Mouse (Mus musculus): ENCODE measurements around the gene Rpl6. TPM values are rescaled to one million over a fixed set of nuclear protein-coding genes. Genes with fewer than 3 reads are reported as not detected.

Rpl6 gene
- total RNA-seq (2015) (1,545 and 1,566 TPM in 2 replicates), total RNA-seq (2017) (945 and 954 TPM in 2 replicates)

DNA sequence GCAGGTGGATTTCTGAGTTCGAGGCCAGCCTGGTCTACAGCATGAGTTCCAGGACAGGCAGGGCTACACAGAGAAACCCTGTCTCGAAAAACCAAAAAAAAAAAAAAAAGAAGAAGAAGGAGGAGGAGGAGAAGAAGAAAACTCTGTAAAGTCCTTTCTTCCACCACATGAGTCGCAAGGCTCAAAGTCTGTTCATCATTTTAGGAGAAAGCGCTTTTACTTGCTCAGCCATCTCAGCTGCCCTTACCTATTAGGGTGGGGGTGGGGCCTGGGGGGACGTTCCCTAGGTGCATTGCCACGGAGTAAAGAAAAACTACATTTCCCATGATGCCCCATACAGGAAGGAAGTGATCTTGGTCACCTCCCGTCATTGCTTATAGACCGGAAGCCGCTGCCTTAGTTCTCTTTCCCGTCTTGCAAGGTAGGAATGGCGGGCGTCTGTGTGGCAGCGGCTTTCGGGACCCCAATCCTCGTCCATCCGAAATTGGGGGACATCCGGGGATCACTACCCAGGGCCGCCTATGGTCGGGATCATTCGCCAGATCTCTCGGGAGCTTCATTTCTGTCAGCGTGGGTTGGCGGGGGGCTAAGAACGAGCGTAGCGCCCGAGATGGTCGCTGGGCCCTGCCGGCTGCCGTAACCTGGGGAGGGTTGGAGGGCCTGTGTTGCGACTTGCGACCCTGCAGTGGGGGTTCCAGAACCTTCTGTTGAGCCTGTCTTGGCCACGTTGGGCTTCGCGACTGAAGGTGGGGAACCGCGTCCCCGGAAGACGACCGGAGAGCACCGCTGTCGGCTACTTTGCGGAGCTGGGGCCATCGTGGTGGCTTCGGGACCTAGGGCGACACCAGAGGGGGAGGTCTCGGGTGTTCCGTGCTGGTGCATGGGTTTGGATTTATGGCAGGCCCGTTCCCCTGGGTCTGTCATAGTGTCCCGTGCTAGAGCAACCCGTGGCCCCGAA is at the start of gene Rpl6:
Rpl6 (plus strand) TSS at position 350 of the 958 bp plus-strand sequence.
- ATAC-seq (ENCODE audit: poor library complexity, severe bottlenecking), result peak; percentile 97

DNA sequence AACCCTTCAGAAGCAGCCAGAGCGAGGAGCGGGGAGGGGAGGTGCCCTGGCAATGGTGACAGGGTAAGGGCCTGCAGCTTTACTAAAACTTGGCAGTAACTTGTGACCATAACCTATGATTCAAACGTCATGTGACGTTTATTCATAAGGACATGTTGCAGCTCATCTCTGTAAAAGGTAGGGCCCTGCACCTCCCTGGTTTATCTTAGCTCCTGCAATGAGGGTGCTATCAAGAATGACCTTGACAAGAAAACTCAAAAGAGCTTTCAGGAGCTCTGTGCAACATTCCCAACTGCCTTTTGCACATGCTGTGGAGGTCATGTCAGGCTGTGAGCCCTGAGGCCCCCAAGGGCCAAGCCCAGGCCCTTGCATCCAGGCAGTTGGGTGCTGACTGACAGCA is 48.2 kb upstream of the Rpl6 start:
- ATAC-seq (ENCODE audit: poor library complexity, severe bottlenecking), result no peak

DNA sequence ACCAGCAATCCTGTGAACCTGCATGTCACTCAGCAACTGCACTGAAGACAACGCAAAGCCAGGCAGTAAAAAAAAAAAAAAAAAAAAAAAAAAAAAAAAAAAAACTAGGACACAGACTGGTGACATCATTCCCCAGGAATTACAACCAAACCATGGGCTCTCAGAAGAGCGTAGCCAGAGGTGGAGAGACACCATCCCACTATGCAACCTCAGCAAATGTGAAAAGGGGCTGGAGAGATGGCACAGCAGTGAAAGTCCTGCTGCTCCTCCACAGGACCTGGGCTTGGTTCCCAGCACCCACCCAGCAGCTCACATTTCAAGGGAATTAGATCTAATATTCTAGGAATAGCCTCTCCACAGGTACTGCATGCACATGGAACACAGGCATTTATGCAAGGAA is 47.3 kb upstream of the Rpl6 start:
- no peak for ATAC-seq (ENCODE audit: poor library complexity, severe bottlenecking)

DNA sequence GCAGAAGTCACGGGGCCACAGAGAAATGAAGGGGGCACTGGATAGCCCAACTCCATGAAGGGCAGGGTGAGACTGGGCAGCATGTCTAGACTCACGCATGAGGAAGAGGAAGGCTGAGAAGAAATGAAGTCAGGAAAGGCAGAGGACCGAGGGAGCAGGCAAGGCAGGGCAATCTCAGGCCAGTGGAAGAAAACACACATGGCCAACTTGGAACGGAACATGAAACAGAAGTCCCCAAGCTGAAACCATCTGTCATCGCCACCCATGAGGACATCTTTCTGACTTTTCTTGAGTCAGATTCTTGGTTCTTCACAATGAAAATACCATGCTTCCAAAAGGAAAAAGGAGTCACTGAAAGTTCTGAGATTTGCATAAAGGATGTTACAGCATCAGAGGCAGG is 46.8 kb upstream of the Rpl6 start:
- ATAC-seq (ENCODE audit: poor library complexity, severe bottlenecking), result no peak

DNA sequence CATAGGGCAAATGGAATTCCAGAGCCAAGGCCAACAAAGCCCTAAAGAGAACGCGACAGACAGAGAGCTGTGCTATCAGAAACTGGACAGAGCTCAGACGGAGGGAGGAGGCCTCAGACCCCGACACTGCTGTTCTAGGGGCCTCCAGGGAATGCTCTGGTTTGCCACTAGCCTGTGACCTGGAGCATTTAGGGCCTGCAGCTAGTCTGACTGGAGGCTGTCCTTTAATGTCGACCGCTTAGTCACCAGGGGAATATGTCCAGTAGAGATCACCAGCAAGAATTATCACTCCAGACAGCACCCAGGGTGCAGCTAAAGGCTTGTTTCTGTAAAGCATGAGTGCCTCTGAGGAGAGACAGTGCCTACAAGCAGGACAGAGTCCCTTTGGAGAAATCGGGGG is 45.3 kb upstream of the Rpl6 start:
- no peak for ATAC-seq (ENCODE audit: poor library complexity, severe bottlenecking)

DNA sequence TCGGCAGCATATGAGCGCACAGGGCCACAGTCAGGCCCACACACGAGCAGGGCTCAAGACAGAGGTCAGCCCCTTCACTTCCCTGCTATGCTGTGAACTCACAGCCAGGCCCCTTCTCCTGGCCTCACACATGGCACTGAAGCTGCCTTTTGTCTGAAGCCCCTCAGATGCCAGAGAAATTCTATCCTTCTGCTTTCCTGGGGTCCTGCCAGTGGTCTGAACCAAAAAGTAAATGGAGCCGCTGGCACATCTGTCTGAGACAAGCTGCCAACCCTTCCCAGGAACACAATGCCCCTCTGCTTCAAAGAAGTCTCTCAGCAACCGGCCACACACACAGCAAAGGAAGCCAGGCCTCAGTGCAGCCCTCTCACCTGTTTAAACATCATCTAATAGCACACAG is 42.0 kb upstream of the Rpl6 start:
- ATAC-seq (ENCODE audit: poor library complexity, severe bottlenecking), result no peak

DNA sequence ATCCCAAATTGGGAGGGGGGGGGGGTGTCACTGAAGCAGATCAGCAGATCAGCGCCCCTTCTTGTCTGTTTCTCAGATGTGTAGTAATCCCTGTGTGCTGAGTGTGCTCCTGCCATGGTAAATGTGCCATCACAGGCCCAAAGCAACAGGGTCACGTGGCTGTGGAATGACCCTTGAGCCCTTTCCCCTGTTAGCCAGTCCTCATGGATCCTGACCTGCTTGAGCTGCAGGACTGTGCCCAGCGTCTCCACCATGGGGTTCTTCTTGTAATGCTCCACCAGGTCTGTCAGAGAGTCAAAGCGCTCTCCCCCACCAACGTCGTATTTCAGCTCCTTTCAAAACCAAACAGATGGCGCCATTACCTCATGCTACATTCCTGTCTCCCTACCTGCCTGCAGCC is 41.4 kb upstream of the Rpl6 start:
- ATAC-seq (ENCODE audit: poor library complexity, severe bottlenecking), result no peak

DNA sequence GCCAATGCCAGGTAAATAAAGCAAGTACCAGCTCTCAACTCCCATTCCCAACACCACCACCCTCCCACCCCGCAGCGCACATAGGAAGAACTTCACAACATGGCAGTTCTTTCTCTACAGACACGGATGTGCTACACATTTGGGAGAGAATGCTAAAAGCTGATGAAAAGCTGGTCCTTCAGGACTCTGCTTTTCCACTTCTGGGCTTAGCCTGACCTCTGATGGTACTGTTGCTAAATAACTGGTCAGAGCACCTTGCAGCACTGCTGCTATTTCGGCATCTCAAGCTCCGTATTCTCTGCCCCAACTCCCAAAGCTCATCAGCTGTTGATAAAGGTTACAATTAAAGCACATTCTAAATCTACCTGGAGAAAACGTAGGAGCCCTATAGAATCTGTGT is 37.4 kb upstream of the Rpl6 start:
- no peak for ATAC-seq (ENCODE audit: poor library complexity, severe bottlenecking)

DNA sequence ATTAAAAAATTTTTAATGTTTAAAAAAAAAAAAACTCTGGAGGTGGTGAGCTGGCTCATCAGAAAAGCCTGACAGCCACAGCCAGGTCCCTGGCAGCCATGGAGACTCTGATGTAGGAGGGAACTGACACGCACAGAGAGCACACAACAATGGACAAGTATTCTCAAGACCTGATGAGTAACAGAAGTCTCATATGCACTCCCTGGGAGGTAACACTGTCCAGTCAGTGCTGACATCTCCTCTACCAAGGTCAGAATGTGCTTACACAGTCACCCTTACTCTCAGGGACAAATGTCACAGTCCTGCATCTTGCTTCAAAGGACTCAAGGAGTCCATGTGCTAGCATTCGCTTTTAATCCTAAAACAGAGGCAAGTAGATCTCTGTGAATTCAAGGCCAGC is 34.7 kb upstream of the Rpl6 start:
- no peak for ATAC-seq (ENCODE audit: poor library complexity, severe bottlenecking)

DNA sequence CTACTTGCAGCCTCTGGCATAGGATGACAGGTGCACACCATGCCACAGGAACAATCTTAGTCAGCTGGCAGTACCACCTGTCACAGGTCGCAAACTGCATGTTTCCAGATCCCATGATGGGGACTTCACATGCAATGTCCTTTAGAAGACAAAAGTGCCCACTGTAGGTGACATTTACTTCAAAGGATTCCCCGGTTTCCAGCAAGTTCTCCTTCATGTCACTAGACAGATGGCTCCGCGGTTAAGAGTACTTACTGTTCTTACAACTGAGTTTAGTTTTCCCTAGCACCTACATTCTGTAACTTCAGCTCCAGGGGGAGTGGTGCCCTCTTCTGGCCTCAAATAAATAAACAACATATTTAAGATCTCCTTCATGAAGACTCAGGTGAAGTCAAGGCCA is 31.4 kb upstream of the Rpl6 start:
- no peak for ATAC-seq (ENCODE audit: poor library complexity, severe bottlenecking)

DNA sequence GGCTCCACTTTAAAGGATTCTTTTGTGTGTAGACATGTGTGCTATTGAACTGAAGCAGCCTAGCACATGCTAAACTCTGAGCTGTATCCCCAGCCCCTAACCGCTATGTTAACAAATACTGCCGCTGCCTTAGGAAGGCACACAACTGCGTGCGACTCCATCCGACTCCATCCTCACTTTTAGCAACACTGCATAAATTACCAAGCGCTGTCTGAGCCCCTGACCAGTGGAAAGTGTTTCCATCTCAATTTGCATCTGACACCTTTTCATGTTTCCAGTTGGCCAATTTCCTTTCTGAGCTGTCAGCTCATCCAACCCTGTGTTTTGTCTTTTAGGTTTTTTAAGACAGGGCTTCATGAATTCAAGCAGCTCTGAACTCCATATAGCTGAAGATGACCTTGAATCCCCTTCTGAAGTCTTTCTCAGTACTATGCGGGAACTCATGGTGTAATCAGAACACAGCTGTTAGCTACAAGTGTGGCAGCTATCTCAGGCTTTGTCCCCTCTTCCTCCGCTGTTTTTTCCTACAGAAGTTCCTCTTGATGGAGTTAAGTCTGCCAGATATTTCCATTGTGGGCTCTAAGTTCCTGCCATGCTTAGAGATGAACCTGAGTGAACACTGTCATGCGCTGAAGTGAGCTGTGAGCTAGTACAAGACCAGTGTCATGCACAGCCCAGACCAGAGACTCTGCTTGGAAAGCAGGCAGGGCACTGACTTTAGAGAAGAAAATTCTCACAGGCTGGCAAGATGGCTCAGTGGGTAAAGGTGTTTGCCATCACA is 25.0 kb upstream of the Rpl6 start:
- ATAC-seq (ENCODE audit: poor library complexity, severe bottlenecking), result no peak

DNA sequence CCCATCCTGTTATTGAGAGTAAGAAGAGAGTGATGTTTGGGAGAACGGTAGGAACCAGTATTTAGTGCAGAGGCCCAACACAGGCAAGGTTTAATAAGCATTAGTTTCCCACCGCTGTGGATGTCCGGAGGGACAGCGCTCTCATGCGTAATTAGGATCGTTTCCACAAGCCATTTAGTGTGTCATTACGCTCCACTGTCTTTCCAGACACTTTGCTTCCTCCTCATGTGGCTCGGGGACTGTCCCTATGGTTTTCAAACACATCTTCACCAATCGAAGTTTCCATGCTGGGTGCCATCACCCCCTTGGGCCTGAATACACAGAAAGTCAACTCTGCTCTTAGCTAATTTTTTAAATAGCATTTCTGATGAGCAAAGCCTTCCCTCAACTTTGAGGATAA is 21.0 kb upstream of the Rpl6 start:
- no peak for ATAC-seq (ENCODE audit: poor library complexity, severe bottlenecking)

DNA sequence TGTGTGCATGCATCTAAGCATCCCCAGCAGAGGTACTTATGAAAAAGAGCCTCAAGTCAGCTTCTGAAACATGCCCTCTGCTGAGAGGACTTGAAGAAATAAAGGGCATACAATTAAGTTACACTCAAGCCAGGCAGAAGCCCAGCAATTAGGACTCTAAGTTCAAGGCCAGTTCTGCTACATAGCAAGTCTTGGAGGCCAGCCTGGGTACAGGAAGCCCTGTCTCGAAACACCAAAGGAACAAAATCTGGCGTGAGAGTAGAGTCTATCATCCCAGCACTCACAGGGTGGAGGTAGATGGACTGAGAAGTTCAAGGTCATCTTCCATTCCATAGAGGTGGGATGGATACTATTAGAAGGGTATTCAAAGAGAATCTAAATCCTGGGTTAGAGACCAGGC is 19.9 kb upstream of the Rpl6 start:
- no peak for ATAC-seq (ENCODE audit: poor library complexity, severe bottlenecking)

DNA sequence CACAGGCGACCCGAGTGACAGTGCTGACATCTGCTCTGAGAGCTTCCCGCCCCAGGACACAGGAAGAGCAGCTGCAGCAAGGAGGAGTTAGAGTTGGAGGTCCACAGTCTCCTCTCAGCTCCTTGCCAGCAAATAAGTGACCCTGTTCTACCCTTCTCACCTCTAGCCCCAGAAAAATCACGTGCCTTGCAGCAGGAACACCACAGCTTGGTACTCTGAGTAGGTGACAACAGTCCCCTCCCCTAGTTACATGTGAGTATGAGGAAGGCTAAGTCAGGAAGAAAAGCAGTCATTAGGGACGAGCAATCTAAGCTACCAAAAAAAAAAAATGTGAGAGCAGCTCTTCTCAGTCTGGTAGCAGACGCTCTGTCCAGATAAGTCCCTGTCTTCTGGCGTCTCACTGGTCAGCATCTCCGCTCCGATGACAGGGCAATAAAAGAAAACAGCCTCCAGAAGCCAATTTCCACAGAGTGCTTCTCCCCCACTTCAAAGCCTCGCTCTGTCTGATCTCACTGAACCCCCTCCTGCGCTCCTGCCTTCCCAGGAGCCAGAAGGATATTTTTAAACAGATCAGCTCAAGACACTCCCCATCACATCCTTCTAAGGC is 19.2 kb upstream of the Rpl6 start:
- ATAC-seq (ENCODE audit: poor library complexity, severe bottlenecking), result no peak

DNA sequence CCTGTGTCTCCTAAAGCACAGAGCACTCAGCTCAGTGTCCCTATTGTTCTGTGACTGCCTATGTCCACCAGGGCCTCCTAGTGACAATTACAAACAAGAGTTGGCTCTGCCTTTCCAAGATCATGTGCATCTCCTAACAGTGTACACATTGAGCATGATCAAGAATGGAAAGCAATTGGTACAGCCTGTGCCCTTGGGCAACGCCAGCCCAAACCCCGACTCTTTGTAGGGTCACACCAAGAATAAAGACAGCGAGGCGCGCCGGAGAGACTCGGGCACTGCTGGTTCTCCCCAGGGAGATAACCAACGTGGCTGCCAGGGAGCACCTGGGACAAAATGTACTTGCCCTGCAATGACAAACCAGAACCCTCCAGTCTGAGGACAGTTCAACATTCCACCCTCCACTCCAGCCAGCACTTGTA is 16.7 kb upstream of the Rpl6 start:
- ATAC-seq (ENCODE audit: poor library complexity, severe bottlenecking), result no peak

DNA sequence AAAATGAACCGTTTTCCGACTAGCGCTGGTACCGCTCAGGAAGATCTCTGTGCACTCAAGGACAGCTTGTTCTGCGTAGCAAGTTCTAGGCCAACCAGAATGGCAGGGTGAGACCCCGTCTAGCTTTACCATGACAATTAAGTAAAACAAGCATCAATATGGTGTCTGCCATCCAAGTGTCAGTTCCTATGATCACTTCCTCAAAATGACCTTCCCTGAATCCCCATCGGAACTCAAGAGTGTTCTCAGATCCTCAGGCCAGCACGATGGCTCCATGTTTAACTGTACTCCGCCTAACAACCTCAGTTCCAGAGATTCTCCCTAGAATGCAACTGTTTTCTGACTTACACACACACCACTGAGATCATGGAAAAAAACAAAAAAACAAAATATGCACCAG is 16.0 kb upstream of the Rpl6 start:
- 0 out of 2 replicates have a peak, but pooled peaks have one; percentile 20 for ATAC-seq (ENCODE audit: poor library complexity, severe bottlenecking)

DNA sequence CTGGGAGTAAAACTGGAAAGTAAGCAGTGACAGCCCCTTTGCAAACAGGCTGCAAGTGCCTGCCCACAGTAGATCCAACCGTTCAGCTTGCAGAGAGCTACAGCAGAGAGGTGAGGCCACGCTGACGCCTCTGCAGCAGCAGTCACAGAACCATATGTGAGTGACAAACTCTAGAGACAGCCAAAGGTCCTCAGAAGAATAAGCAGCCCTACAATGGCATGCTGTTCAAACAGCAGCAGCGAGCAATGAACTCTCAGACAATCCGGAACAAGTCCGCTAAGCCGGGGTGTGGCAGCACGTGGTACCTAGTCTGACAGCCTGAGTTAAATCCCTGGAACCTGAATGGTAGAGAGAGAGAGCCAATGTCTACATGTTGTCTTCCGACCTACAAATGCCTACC is 15.1 kb upstream of the Rpl6 start:
- no peak for ATAC-seq (ENCODE audit: poor library complexity, severe bottlenecking)

DNA sequence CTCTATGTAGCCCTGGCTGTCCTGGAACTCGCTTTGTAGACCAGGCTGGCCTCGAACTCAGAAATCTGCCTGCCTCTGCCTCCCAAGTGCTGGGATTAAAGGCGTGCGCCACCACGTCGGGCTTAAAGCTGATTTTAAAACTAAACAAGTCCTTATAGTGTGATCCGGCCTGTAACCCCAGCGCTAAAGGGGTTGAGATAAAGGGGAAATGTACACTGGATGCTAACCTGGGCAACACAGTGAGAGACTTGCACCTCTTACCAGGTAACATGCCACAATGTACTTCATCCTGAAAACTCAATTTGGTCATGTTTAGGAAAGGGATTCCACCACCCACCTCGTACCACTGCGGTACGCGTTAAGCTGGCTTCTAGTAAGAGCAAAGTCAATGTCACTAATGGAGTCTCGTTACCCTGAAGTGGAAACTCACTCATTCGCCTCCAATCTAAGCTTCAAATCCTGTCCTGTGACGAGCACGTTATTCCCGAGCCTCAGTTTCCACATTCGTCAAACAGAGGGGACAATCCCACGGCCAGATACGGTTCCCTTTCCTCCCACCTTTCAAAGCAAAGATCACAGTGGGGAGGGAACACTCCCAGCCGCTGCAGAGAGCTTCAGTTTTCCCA is 14.0 kb upstream of the Rpl6 start:
- no peak for ATAC-seq (ENCODE audit: poor library complexity, severe bottlenecking)

DNA sequence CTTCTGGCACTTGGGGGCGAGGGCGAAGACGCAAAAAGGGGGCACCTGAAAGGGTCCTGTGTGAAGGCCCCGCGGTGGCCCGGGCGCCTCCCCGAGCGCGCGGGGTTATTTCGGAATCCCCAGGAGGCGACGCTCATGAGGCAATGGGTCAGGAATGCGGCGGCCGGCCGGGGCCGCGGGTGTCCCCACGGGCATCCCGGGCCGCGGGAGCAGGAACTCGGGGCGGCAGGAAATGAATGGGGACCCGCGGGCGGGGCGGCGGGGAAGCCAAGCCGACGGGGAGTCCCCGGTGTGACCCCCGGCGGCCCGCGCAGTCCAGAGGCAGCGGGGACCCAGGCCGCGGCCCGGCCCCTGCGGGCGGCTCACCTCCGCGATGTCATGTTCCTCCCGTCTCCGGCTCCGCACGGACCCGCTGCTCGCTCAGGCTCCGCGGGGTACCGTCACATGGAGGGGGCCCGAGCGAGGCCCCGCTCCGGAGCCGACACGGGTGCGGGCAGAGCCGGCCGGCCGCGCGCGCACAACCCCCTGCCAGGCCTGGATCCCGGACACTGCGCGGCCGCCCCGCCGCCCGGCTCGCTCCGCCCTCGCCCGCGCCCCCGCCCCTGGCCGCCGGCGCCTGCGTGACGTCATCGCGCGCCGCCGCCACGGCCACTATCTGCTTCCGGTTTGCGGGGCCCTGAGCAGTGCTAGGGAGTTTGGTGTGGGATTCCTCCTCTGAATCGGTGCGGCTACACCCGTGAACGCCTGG is 13.3 kb upstream of the Rpl6 start, which contains the start of gene Ptpn11:
Ptpn11 (minus strand) TSS at position 562 of the 748 bp plus-strand sequence.
- ATAC-seq (ENCODE audit: poor library complexity, severe bottlenecking), result peak; percentile 91

DNA sequence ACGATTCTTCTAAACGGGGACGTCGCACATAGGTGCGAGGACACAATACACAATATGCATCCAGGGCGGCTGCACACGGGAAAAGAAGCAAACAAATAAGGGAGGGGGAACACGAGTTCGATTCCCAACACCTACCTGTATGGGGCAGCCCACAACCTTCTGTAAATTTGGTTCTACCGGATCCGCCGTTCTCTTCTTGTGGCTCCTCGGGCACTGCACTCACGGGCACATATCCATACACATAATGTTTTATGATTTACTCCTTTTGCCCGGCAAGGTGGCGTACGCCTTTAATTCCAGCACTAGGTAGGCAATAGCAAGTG is 12.7 kb upstream of the Rpl6 start:
- peak; percentile 25 for ATAC-seq (ENCODE audit: poor library complexity, severe bottlenecking)
